Mouse (Mus musculus): ENCODE results near the gene Dock7.
"Not testable (repeated sequence)": the region's sequence is repeated elsewhere in the genome, so short reads cannot be mapped to it uniquely, and the experiment has no call there.

Dock7 gene

GRCm38 (mm10) chr4:99006319-99006718, 114.4 kb downstream of the Dock7 start:
- no peak for ATAC-seq (ENCODE audit: low TSS enrichment)

- no peak for ATAC-seq (ENCODE audit: low TSS enrichment)
Measured at GRCm38 (mm10) chr4:99005574-99005973, 115.1 kb downstream of the Dock7 start.

GRCm38 (mm10) chr4:98993491-98993890, 127.2 kb downstream of the Dock7 start:
- no peak for ATAC-seq (ENCODE audit: low TSS enrichment)

- ATAC-seq (ENCODE audit: low TSS enrichment): no peak
Measured at GRCm38 (mm10) chr4:98984701-98985100, 136.0 kb downstream of the Dock7 start.

- ATAC-seq (ENCODE audit: low TSS enrichment): not testable (repeated sequence)
Measured at GRCm38 (mm10) chr4:98979976-98980375, 140.7 kb downstream of the Dock7 start.

- ATAC-seq (ENCODE audit: low TSS enrichment): no peak
Measured at GRCm38 (mm10) chr4:98978693-98979092, 142.0 kb downstream of the Dock7 start.

- ATAC-seq (ENCODE audit: low TSS enrichment): not testable (repeated sequence)
Measured at GRCm38 (mm10) chr4:98978288-98978687, 142.4 kb downstream of the Dock7 start.

- ATAC-seq (ENCODE audit: low TSS enrichment): peak; percentile 65
Measured at GRCm38 (mm10) chr4:98975741-98976140, 145.0 kb downstream of the Dock7 start.

- peak; percentile 81 for ATAC-seq (ENCODE audit: low TSS enrichment)
Measured at GRCm38 (mm10) chr4:98969946-98970345, 150.8 kb downstream of the Dock7 start.

GRCm38 (mm10) chr4:98960243-98960642, 160.5 kb downstream of the Dock7 start:
- no peak for ATAC-seq (ENCODE audit: low TSS enrichment)

- ATAC-seq (ENCODE audit: low TSS enrichment): no peak
Measured at GRCm38 (mm10) chr4:98955986-98956385, 164.7 kb downstream of the Dock7 start.

- ATAC-seq (ENCODE audit: low TSS enrichment): no peak
Measured at GRCm38 (mm10) chr4:98950563-98950962, 170.2 kb downstream of the Dock7 start.

- not testable (repeated sequence) for ATAC-seq (ENCODE audit: low TSS enrichment)
Measured at GRCm38 (mm10) chr4:98938210-98938609, 182.5 kb downstream of the Dock7 start.

- ATAC-seq (ENCODE audit: low TSS enrichment): no peak
Measured at GRCm38 (mm10) chr4:98936036-98936435, 184.7 kb downstream of the Dock7 start.

- no peak for ATAC-seq (ENCODE audit: low TSS enrichment)
Measured at GRCm38 (mm10) chr4:98925250-98925781, 195.4 kb downstream of the Dock7 start.

- no peak for ATAC-seq (ENCODE audit: low TSS enrichment)
Measured at GRCm38 (mm10) chr4:98924906-98925178, 195.9 kb downstream of the Dock7 start.

GRCm38 (mm10) chr4:98924071-98924905, 196.4 kb downstream of the Dock7 start:
- ATAC-seq (ENCODE audit: low TSS enrichment): no peak; the same call in none of the 2 replicates

GRCm38 (mm10) chr4:98923568-98924070, 197.1 kb downstream of the Dock7 start, which contains the start of gene Usp1:
Usp1 (plus strand) TSS chr4:98923810.
- peak; percentile 43 for ATAC-seq (ENCODE audit: low TSS enrichment)

GRCm38 (mm10) chr4:98922643-98923567, 197.8 kb downstream of the Dock7 start:
- ATAC-seq (ENCODE audit: low TSS enrichment): peak; percentile 91

- ATAC-seq (ENCODE audit: low TSS enrichment): peak; percentile 9
Measured at GRCm38 (mm10) chr4:98922061-98922642, 198.6 kb downstream of the Dock7 start.

GRCm38 (mm10) chr4:98920896-98921295, 199.8 kb downstream of the Dock7 start:
- no peak for ATAC-seq (ENCODE audit: low TSS enrichment)

GRCm38 (mm10) chr4:98918204-98918603, 202.5 kb downstream of the Dock7 start:
- no peak for ATAC-seq (ENCODE audit: low TSS enrichment)
